Mouse (Mus musculus) thymus, adult 2 months (tissue): ENCODE results near the gene Hsd17b13.

Source experiments
- CTCF ChIP-seq: fragments of 200-500 bp; IDR thresholded peaks from 2 replicates; pipeline ENCODE4 v1.5.1; 2012; ENCODE audit warnings: mild to moderate bottlenecking, control low read depth, low read length, moderate library complexity, borderline replicate concordance; ENCODE audit not compliant: control insufficient read depth, poor library complexity, insufficient read depth; ENCODE audit errors: extremely low read depth
- POLR2A ChIP-seq: fragments of 200-500 bp; IDR thresholded peaks from 2 replicates; pipeline ENCODE4 v1.6.1; 2012; ENCODE audit warnings: mild to moderate bottlenecking, low read length, control low read depth, moderate library complexity; ENCODE audit not compliant: control insufficient read depth, poor library complexity, insufficient read depth; ENCODE audit errors: extremely low read depth

GRCm38 (mm10) chr5:103910156-103910555 lies 67.1 kb downstream of the Hsd17b13 start:
- TF ChIP-seq POLR2A (no peak), CTCF (no peak)
